Mouse (Mus musculus) liver, postnatal 0 days (tissue): ENCODE data around the gene Vkorc1l1.

Source experiments
- CTCF ChIP-seq: sonication (generic); IDR thresholded peaks from 2 replicates; pipeline ENCODE4 v1.5.1; 2016; ENCODE audit warnings: antibody characterized with exemption, low read depth
- EP300 ChIP-seq: IDR thresholded peaks from 2 replicates; pipeline ENCODE4 v1.6.1; 2016; ENCODE audit warnings: antibody characterized with exemption, low read depth, mild to moderate bottlenecking

DNA sequence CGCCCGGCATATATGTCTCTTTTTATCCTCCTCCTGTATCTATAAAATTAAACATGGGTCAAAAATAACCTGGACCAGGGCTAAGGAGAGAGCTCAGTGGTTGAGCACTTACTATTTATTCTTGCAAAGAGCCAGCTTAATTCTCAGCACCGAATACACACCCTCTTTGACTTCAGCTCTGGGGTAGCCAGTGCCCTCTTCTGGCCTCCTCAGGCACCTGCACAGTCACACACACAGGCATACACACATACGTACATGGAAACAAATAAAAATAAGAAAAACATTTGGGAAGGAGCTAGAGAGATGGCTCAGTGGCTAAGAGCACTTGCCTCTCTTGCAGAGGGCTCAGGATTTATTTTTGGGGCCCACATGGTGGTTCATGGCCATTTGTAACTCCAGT lies 19.8 kb upstream of the Vkorc1l1 start:
- no peak for TF ChIP-seq CTCF
- no peak for TF ChIP-seq EP300
